Mouse (Mus musculus) liver, embryonic 14.5 days (tissue): ENCODE data around the gene Map4k2. TPM values are rescaled to one million over a fixed set of nuclear protein-coding genes. Genes with fewer than 3 reads are reported as not detected.

Experiments
- ATAC-seq: fragments of 200-750 bp; cut with Nextera tagmentation; 2 replicates; pipeline ENCODE4 v1.8.0; 2017; ENCODE audit warnings: moderate number of reproducible peaks, mild to moderate bottlenecking, moderate library complexity; ENCODE audit not compliant: insufficient read depth
- DNase-seq, 3 experiments: peaks; one replicate each; pipeline ENCODE4 v3.0.0-alpha.2; 2012 to 2013; ENCODE audit warnings: low read depth in 3 of 3, low spot score in 3 of 3
- H3K27ac ChIP-seq: fragments of 300-500 bp; sonication (generic); 2 replicates; pipeline ENCODE4 v1.5.1; 2014; ENCODE audit warnings: moderate library complexity, mild to moderate bottlenecking, control low read depth, inconsistent platforms
- H3K27me3 ChIP-seq: fragments of 300-500 bp; sonication (generic); 2 replicates; pipeline ENCODE4 v1.6.1; 2014; ENCODE audit warnings: mild to moderate bottlenecking, low read length, moderate library complexity; ENCODE audit not compliant: control insufficient read depth, insufficient read depth
- H3K36me3 ChIP-seq: fragments of 300-500 bp; sonication (generic); replicated peaks from 2 replicates; pipeline ENCODE4 v1.6.1; 2014; ENCODE audit warnings: low read depth; ENCODE audit not compliant: control insufficient read depth, insufficient read depth
- H3K4me1 ChIP-seq, 2 experiments: fragments of 200-500 bp in 1 of 2; fragments of 300-500 bp in 1 of 2; sonication (generic) in 1 of 2; replicated peaks; 2 replicates each; pipeline ENCODE4 v1.6.1; 2012 to 2014; ENCODE audit warnings: antibody characterized with exemption in 1 of 2, inconsistent platforms in 1 of 2, low read length in 1 of 2; ENCODE audit not compliant: control insufficient read depth in 2 of 2, insufficient read depth in 2 of 2
- H3K4me2 ChIP-seq: fragments of 300-500 bp; sonication (generic); 2 replicates; pipeline ENCODE4 v1.6.1; 2014; ENCODE audit warnings: low read depth, mild to moderate bottlenecking, control low read depth, moderate library complexity
- H3K4me3 ChIP-seq, 2 experiments: fragments of 200-500 bp in 1 of 2; fragments of 300-500 bp in 1 of 2; sonication (generic) in 1 of 2; 2 replicates each; pipeline ENCODE4 v1.5.1; 2012 to 2014; ENCODE audit warnings: low read depth in 2 of 2, low read length in 2 of 2, mild to moderate bottlenecking in 2 of 2, control low read depth in 1 of 2, inconsistent platforms in 1 of 2, moderate library complexity in 1 of 2; ENCODE audit not compliant: insufficient read depth in 1 of 2
- H3K9ac ChIP-seq: fragments of 300-500 bp; sonication (generic); replicated peaks from 2 replicates; pipeline ENCODE4 v1.6.1; 2014; ENCODE audit warnings: mild to moderate bottlenecking, control low read depth, moderate library complexity
- H3K9me3 ChIP-seq: fragments of 300-500 bp; sonication (generic); 2 replicates; pipeline ENCODE4 v1.6.1; 2016; ENCODE audit warnings: low read length, mixed read lengths; ENCODE audit not compliant: control insufficient read depth
- CTCF ChIP-seq: IDR thresholded peaks from 2 replicates; pipeline ENCODE4 v1.5.1; 2016; ENCODE audit warnings: antibody characterized with exemption, low read depth, control low read depth
- EP300 ChIP-seq: IDR thresholded peaks from 2 replicates; pipeline ENCODE4 v1.6.1; 2016; ENCODE audit warnings: antibody characterized with exemption, low read depth
- WGBS: fragments of 180-500 bp; shearing (Covaris S2); extraction: QIAGEN DNeasy Blood & Tissue Kit; methylation state at CpG from one replicate; pipeline ENCODE4 v1.1.7; 2014; ENCODE audit not compliant: insufficient replicate concordance; 5-methylcytosine and 5-hydroxymethylcytosine counted together
- polyA plus RNA-seq, 2 experiments: library from polyadenylated mRNA; depleted of rRNA in 1 of 2; stranded (reverse) in 1 of 2; unstranded in 1 of 2; fragments of >200 nt; fragmentation: Nextera tagmentation in 1 of 2; extraction: Ambion mirVana in 1 of 2; gene quantifications; 2 replicates each; pipeline versions ENCODE4 v1.2.1 to v1.2.3; 2012 to 2014

Map4k2 gene
- polyA plus RNA-seq, 2 experiments = 3.0 to 17.6 TPM

DNA sequence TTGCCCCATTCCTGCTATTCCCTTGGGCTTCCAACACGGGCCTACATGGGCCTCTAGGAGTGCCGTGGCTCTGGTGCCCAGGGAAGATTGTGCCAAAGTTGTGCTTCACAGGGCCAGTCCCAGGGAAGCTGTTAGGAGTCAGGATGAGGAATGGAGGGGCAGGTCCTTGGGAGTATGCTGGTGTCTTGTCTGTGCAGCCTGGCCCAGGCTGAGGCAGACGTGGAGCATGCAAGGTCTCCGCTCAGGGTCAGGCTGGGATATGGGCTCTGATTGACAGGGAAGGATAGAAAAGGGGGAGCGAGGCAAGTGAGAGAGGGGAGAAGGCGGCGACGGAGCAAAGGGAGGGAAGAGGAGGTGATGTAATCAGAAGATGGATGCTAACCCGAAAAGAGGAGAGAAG is 16.2 kb upstream of the Map4k2 start:
- TF ChIP-seq EP300 = no peak
- TF ChIP-seq CTCF = no peak
- no peak for ATAC-seq

DNA sequence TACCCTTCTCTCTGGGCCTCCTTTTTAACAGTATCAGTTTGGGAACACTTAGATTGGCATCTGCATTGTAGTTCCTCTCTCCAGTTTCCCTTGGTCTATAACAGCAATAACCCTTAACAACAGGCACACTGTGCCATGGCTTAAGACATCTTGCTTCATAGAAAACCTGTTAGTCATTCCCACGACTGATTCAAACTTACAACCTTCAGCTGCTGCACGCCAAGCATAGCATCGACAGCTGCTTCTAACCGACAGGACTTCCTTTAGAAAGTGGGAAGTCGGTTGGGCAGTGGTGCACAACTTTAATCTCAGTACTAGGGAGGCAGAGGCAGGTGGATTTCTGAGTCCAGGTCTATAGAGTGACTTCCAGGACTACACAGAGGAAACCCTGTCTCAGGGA is 9.8 kb upstream of the Map4k2 start:
- Histone ChIP-seq H3K9me3 (no peaks in the 10 kb centered on the region), H3K27ac (no peak overlapping the region), H3K36me3 (no peaks in the 10 kb centered on the region), H3K4me2 (peak overlapping the region; percentile 52), H3K4me3 (no peak overlapping the region), H3K27me3 (no peaks in the 10 kb centered on the region), H3K4me1 (peaks cover 12 to 19% of the 10 kb centered on the region in 2 experiments), H3K9ac (no peak overlapping the region; the same call in 1 of the 2 replicates)
- ATAC-seq (no peak), DNase-seq (no peak)
- TF ChIP-seq CTCF (no peak), EP300 (no peak)
- 10% methylated on average over 5 of the region's 5 CpGs for WGBS

More for the DNA sequence above, 16.2 kb upstream of the Map4k2 start:
- H3K4me1 ChIP-seq = no peaks in the 10 kb centered on the region
- no peak overlapping the region for H3K4me3 ChIP-seq
- WGBS = 72% methylated on average over 9 of the region's 9 CpGs
- H3K36me3 ChIP-seq = no peaks in the 10 kb centered on the region
- no peak overlapping the region for H3K9ac ChIP-seq
- no peak overlapping the region for H3K4me2 ChIP-seq
- DNase-seq = no peak
- H3K27me3 ChIP-seq = no peaks in the 10 kb centered on the region
- no peak overlapping the region for H3K27ac ChIP-seq
- H3K9me3 ChIP-seq = no peaks in the 10 kb centered on the region

DNA sequence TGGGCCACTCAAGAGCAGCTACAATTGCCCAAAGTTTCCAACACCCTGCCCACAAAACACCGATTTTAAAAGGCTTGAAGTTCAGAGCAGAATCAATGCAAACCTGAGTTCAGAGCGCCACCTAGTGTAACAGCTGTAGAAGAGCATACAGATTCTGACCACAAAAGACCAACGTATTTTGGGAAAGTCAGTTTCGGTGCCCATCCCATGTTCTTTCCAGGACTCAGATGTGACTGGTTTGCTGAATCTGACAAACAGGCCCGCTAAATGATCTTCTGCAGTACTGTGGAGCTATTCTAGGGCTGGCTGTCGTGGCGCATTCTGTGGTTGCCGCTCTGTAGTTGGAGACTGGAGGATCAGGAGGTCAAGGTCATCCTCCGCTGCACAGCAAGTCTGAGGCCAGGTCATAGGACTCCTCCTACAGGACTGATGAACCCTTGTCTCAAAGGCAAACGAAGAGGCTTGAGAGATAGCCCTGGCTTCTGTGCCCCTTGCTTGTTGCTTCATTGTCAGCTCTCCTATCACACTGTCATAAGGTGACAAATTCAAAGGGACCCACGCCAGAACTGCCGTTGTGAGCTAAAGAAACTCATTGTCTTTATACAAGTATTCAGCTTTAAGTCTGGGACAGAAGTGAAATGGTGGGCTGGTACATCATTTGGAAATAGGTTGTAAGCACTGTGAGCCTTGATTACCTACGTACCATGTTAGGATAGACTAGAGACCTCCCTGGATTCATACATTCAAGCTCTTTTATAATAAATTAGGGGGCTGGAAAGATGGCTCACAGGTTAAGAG is 9.0 kb upstream of the Map4k2 start:
- no peak for TF ChIP-seq EP300
- peak; percentile 93 for TF ChIP-seq CTCF
- H3K36me3 ChIP-seq = no peaks in the 10 kb centered on the region
- 0 out of 4 replicates have a peak overlapping the region, but pooled peaks have one; percentile 16 to 26 for H3K4me3 ChIP-seq
- peaks cover 13 to 24% of the 10 kb centered on the region in 2 experiments for H3K4me1 ChIP-seq
- H3K9me3 ChIP-seq = no peaks in the 10 kb centered on the region
- DNase-seq (peak; percentile 48 to 53 (median 51)), ATAC-seq (no peak)
- peak overlapping the region; percentile 52 for H3K4me2 ChIP-seq
- no peaks in the 10 kb centered on the region for H3K27me3 ChIP-seq
- 23% methylated on average over 13 of the region's 13 CpGs for WGBS
- H3K27ac ChIP-seq = no peak overlapping the region
- H3K9ac ChIP-seq = no peak overlapping the region; the same call in 1 of the 2 replicates

DNA sequence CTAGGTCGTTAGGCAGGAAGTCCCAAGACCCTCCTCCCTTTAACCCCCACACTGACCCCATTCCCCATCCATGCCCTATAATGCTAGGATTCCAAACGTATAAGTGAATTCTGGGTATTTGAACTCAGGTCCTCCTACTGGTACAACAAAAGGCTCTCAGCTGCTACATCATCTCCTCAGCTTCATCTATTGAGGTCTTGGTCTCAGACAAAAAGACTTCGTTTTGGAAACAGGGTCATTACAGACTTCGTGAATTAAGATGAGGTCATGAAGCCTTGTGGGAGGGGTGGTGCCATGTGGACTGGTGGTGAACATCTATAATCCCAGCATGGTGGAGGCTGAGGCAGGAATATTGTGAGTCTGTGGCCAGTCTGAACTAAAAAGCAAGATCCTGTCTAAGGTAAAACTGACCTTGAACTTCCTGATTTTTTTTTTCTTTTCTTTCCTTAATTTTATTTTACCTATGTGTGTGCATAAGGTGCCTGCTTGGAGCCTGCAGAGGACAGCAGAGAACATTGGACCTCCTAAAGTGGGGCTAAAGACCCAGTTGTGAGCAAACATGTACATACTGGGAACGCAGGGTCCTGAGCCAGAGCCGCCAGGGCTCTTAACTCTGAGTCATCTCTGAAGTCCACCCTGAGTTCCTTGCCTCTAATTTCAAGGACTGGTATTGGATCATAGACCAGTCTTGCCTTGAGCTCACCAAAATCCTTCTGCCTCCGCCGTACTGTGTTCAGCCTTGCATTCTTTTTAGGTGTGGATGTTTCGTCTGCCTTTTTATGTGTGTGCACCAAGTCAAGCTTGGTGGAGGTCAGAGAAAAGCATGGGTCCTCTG is 7.0 kb upstream of the Map4k2 start:
- no peak for DNase-seq
- Histone ChIP-seq H3K27ac (peak overlapping the region; percentile 70), H3K4me3 (peak overlapping the region; percentile 87 to 92), H3K36me3 (peaks cover 4% of the 10 kb centered on the region), H3K4me1 (peaks cover 13 to 24% of the 10 kb centered on the region in 2 experiments), H3K9ac (peak overlapping the region; percentile 78), H3K4me2 (peak overlapping the region; percentile 100), H3K9me3 (no peaks in the 10 kb centered on the region), H3K27me3 (no peaks in the 10 kb centered on the region)
- ATAC-seq = no peak
- TF ChIP-seq CTCF (no peak), EP300 (no peak)
- 59% methylated on average over 9 of the region's 9 CpGs for WGBS
